Mouse (Mus musculus): ENCODE measurements at regions not wholly inside any gene's neighbourhood (a gene's known extent, or its start where the extent isn't known, plus 50 kb on each side); places are given as distances from the start of the nearest gene placed in this dataset.

- TF ChIP-seq CTCF (IDR thresholded peaks at IDR 0.05; ENCODE audit: control insufficient read depth, insufficient read depth, low read length) (no peak), POLR2A (IDR thresholded peaks at IDR 0.05; ENCODE audit: borderline replicate concordance, control insufficient read depth, low read depth, low read length) (no peak)
These were observed 184.9 kb downstream of the Tle3 start for GRCm38 (mm10) chr9:61557025-61557424.
